Mouse (Mus musculus) ES-E14 (cell line): ENCODE measurements at regions not wholly inside any gene's neighbourhood (a gene's known extent, or its start where the extent isn't known, plus 50 kb on each side); places are given as distances from the start of the nearest gene placed in this dataset.

Experiments
- DNase-seq: peaks from one replicate; pipeline ENCODE4 v3.0.0-alpha.2; 2013; ENCODE audit warnings: low read depth, low spot score
- H3K27ac ChIP-seq: 2 replicates; pipeline ENCODE4 v1.5.1; 2012; ENCODE audit warnings: low read depth, mild to moderate bottlenecking, low read length, moderate library complexity, mixed read lengths; ENCODE audit not compliant: poor library complexity, insufficient read depth, severe bottlenecking
- H3K36me3 ChIP-seq: 2 replicates; pipeline ENCODE4 v1.6.1; 2012; ENCODE audit warnings: mild to moderate bottlenecking, low read length, moderate library complexity, mixed read lengths; ENCODE audit not compliant: control insufficient read depth, poor library complexity, insufficient read depth, severe bottlenecking
- H3K4me1 ChIP-seq, 2 experiments: fragments of 150-350 bp in 1 of 2; sonication (generic) in 1 of 2; 2 replicates each; pipeline ENCODE4 v1.6.1; 2012; ENCODE audit warnings: low read length in 2 of 2, mild to moderate bottlenecking in 1 of 2, mixed read lengths in 1 of 2; ENCODE audit not compliant: control insufficient read depth in 2 of 2, insufficient read depth in 2 of 2, poor library complexity in 1 of 2
- H3K4me3 ChIP-seq, 2 experiments: fragments of 150-350 bp in 1 of 2; sonication (generic) in 1 of 2; 2 replicates each; pipeline ENCODE4 v1.5.1; 2012; ENCODE audit warnings: low read length in 2 of 2, low read depth in 1 of 2, mild to moderate bottlenecking in 1 of 2, mixed read lengths in 1 of 2; ENCODE audit not compliant: insufficient read depth in 1 of 2, poor library complexity in 1 of 2, severe bottlenecking in 1 of 2
- H3K9ac ChIP-seq: 2 replicates; pipeline ENCODE4 v1.6.1; 2012; ENCODE audit warnings: low read depth, mild to moderate bottlenecking, low read length, mixed read lengths; ENCODE audit not compliant: poor library complexity, insufficient read depth, severe bottlenecking
- H3K9me3 ChIP-seq: fragments of 150-350 bp; sonication (generic); 2 replicates; pipeline ENCODE4 v1.6.1; 2012; ENCODE audit warnings: low read depth, mild to moderate bottlenecking, low read length; ENCODE audit not compliant: control insufficient read depth, insufficient read depth
- CHD2 ChIP-seq: IDR thresholded peaks from 2 replicates; pipeline ENCODE4 v1.6.1; 2014; ENCODE audit warnings: mild to moderate bottlenecking, low read depth, low read length, inconsistent platforms
- HCFC1 ChIP-seq: IDR thresholded peaks from 2 replicates; pipeline ENCODE4 v1.6.1; 2012; ENCODE audit warnings: low read length, inconsistent platforms, borderline replicate concordance; ENCODE audit not compliant: insufficient read depth
- MAFK ChIP-seq: IDR thresholded peaks from 2 replicates; pipeline ENCODE4 v1.6.1; 2014; ENCODE audit warnings: mild to moderate bottlenecking, low read depth, low read length, inconsistent platforms; ENCODE audit not compliant: insufficient read depth
- ZC3H11A ChIP-seq: IDR thresholded peaks from 2 replicates; pipeline ENCODE4 v1.6.1; 2012; ENCODE audit warnings: low read depth, mild to moderate bottlenecking, inconsistent platforms, low read length, borderline replicate concordance
- ZNF384 ChIP-seq: IDR thresholded peaks from 2 replicates; pipeline ENCODE4 v1.6.1; 2012; ENCODE audit warnings: low read depth, low read length, inconsistent platforms
- in situ Hi-C, 2 experiments: fragments of 600-800 bp; cut with MboI; formaldehyde crosslinking; loops; one replicate each; pipeline ENCODE4 v1.15.1; 2025; ENCODE audit warnings: low sequenced_read_pairs in 2 of 2, inconsistent platforms in 1 of 2; ENCODE audit not compliant: unreplicated experiment in 2 of 2

DNA sequence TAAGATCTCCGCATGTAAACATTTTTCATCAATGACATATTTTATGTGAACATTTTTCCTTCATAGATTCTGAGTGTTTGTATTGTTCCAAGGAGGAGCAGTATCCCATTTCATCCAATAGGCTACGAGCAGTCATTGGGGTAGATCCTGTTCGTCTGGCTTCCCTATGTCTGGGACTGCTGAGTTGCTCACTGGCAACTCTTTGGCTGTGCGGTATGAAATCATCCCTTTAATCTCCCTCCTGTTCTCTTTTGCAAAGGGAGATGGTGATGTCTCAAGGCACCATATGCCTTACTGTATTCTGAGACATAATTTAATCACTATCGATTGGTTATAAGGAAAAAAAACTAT, 133.4 kb upstream of the Fam241a start:
- H3K4me3 ChIP-seq: no peak overlapping the region

DNA sequence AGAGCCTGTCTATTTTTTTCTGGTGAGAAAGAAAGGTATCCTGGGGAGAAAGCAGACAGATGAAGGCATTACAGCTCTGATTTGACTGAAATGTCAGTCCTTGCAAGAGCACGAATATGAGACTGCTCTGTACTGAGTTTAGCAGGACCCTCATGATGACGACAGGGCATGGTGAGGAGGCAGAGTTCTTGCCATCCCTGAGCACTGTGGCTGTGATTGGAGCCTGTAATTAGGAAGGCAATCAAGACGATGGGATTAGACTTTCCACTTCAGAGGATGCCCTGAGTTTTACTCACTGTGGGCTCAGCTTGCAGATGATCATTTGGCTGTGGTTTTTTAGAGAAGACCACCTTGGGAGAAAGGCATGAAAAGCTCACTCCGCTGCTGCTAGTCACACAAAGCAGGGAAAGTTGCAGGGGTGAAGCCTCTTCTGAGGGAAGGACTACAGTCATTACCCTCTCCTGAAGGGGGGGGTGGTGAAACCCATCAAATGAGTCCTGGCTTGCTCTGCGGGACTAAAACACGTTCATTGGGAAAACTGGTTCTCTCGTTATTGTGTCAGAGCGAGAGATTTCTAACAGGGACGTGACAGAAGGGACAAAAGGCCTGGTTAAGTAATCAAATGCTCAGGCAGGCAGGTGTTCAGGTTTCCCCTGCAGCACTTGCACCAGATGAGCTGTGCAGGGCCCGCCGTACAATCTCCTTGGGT, 132.9 kb upstream of the Fam241a start:
- no peak for DNase-seq
- in situ Hi-C loops: no loop called here

More for the DNA sequence above, 133.4 kb upstream of the Fam241a start:
- no peak overlapping the region for H3K9ac ChIP-seq
- TF ChIP-seq ZC3H11A (no peak), MAFK (no peak), CHD2 (no peak), HCFC1 (no peak), ZNF384 (no peak)
- H3K36me3 ChIP-seq: no peaks in the 10 kb centered on the region
- in situ Hi-C loops: no loop called here
- no peaks in the 10 kb centered on the region for H3K4me1 ChIP-seq
- no peak for DNase-seq
- H3K9me3 ChIP-seq: no peaks in the 10 kb centered on the region
- H3K27ac ChIP-seq: no peak overlapping the region

DNA sequence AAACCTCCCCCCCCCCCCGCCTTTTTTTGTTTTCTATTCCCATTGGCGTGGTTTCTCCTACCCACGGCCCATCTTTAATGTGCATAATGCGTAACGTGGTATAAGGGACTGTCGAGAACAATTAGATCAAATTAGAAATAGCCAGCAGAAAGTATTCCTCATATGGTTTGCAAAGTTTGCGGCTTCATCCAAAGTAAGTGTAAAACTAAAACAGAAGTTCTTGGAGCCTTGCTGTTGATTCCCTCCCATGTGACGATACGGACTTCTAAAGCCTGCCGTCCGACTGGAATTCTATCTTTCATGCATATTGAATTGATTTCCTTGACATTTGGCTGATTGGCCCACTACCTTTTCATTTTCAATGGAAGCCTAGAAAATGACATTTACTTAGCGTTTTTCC, 128.7 kb upstream of the Fam241a start:
- Histone ChIP-seq H3K36me3 (no peaks in the 10 kb centered on the region), H3K9ac (no peak overlapping the region), H3K4me1 (no peaks in the 10 kb centered on the region), H3K9me3 (no peaks in the 10 kb centered on the region), H3K27ac (no peak overlapping the region), H3K4me3 (no peak overlapping the region)
- no peak for DNase-seq
- TF ChIP-seq MAFK: no peak
- in situ Hi-C loops: no loop called here

More for the DNA sequence above, 132.9 kb upstream of the Fam241a start:
- no peaks in the 10 kb centered on the region for H3K36me3 ChIP-seq
- no peaks in the 10 kb centered on the region for H3K9me3 ChIP-seq
- H3K27ac ChIP-seq: no peak overlapping the region
- TF ChIP-seq ZC3H11A (no peak), HCFC1 (no peak), CHD2 (no peak), ZNF384 (no peak), MAFK (no peak)
- H3K4me3 ChIP-seq: no peak overlapping the region
- no peaks in the 10 kb centered on the region for H3K4me1 ChIP-seq
- no peak overlapping the region for H3K9ac ChIP-seq

DNA sequence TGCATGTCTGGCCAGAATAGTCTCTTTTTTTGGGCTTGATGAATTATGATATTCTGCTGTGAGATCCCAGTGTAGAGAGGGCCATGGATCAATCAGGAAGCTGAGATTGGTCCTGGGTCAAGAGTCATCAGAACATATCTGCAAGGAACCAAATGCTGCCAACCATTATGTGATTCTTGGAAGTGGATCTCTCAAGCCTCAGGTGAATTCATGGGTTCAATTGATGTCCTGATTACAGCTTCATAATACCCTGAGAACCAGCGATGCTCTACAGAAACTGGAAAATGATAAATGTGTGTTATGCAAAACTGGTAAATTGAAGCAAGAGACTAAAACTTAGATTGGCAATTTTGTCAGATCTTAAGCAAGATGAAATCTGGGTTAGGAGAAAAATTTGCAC, 118.8 kb upstream of the Fam241a start:
- Histone ChIP-seq H3K27ac (no peak overlapping the region), H3K4me3 (no peak overlapping the region), H3K36me3 (no peaks in the 10 kb centered on the region), H3K9me3 (no peaks in the 10 kb centered on the region), H3K4me1 (no peaks in the 10 kb centered on the region), H3K9ac (no peak overlapping the region)
- in situ Hi-C loops: no loop called here
- no peak for TF ChIP-seq CHD2
- DNase-seq: no peak

DNA sequence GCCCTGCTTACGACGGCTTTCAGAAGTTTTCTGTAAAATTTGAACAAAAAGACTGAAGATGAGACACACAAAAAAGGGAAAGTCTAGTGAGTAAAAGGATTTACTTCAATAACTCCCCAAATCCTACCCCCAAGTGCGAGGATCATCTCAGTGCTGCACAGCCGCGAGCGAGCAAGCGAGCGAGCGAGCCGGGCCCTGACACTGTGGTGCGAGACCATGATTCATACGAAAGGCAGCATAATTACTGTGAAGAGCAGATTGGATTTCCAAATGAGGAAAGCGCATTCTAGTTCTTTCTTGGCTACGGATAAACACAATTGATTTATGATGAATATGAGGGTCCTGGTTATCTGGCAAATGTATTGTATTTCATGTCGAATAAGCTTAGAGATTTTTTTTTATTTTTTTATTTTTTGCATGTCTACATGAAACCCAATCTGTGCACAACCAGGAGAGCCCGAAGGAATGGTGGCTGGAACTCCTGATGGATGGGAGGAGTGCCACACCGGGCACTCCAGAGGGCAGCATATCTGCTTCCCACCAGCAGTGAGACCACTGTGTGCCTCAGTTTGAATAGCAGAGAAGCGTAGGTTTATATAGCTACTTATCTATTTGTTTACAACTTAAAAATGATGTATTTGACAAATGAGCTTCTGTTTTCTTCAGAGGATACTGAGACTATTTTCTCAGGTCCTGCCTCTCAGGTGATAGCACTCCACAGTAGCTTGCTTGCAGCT, 106.9 kb upstream of the Fam241a start:
- Histone ChIP-seq H3K9ac (no peak overlapping the region), H3K4me1 (no peaks in the 10 kb centered on the region), H3K9me3 (no peaks in the 10 kb centered on the region), H3K4me3 (no peak overlapping the region), H3K27ac (no peak overlapping the region), H3K36me3 (no peaks in the 10 kb centered on the region)
- TF ChIP-seq MAFK: no peak
- no peak for TF ChIP-seq ZNF384
- TF ChIP-seq HCFC1: no peak
- no peak for TF ChIP-seq CHD2
- TF ChIP-seq ZC3H11A: no peak
- in situ Hi-C loops: no loop called here
- DNase-seq: no peak
